Mouse (Mus musculus): Measurements from ENCODE around the gene Hcfc2.

Hcfc2 gene

GRCm38 (mm10) chr10:82777075-82777474 lies 81.1 kb downstream of the Hcfc2 start:
- no peak for DNase-seq

GRCm38 (mm10) chr10:82777886-82778285 lies 81.9 kb downstream of the Hcfc2 start:
- no peak for DNase-seq

- DNase-seq: no peak
Measured at GRCm38 (mm10) chr10:82778791-82779549, 83.0 kb downstream of the Hcfc2 start.

- DNase-seq: no peak
Measured at GRCm38 (mm10) chr10:82779831-82780230, 83.9 kb downstream of the Hcfc2 start.

- no peak for DNase-seq
Measured at GRCm38 (mm10) chr10:82780322-82780721, 84.4 kb downstream of the Hcfc2 start.

- DNase-seq: no peak
Measured at GRCm38 (mm10) chr10:82780816-82781215, 84.9 kb downstream of the Hcfc2 start.

GRCm38 (mm10) chr10:82782472-82782871 lies 86.5 kb downstream of the Hcfc2 start:
- no peak for DNase-seq

GRCm38 (mm10) chr10:82789181-82789580 lies 93.2 kb downstream of the Hcfc2 start:
- DNase-seq: no peak

GRCm38 (mm10) chr10:82790504-82790903 lies 94.5 kb downstream of the Hcfc2 start:
- DNase-seq: no peak

GRCm38 (mm10) chr10:82791713-82792112 lies 95.8 kb downstream of the Hcfc2 start:
- no peak for DNase-seq

Data from lung, postnatal 14 days (tissue).